Mouse (Mus musculus) forebrain, embryonic 14.5 days (tissue): ENCODE measurements around the gene Gm20388. TPM values are rescaled to one million over a fixed set of nuclear protein-coding genes. Genes with fewer than 3 reads are reported as not detected.

Source experiments
- ATAC-seq: fragments of 200-750 bp; cut with Nextera tagmentation; 2 replicates; pipeline ENCODE4 v1.8.0; 2017; ENCODE audit warnings: mild to moderate bottlenecking, moderate library complexity
- DNase-seq: peaks from one replicate; pipeline ENCODE4 v3.0.0-alpha.2; 2015; ENCODE audit warnings: low spot score
- H3K27ac ChIP-seq: fragments of 300-500 bp; sonication (generic); 2 replicates; pipeline ENCODE4 v1.5.1; 2014; ENCODE audit warnings: low read depth, mild to moderate bottlenecking, control low read depth, low read length, moderate library complexity
- H3K27me3 ChIP-seq: fragments of 300-500 bp; sonication (generic); replicated peaks from 2 replicates; pipeline ENCODE4 v1.6.1; 2014; ENCODE audit warnings: low read length, control low read depth, mixed read lengths; ENCODE audit not compliant: control insufficient read depth, insufficient read depth
- H3K36me3 ChIP-seq: fragments of 300-500 bp; sonication (generic); 2 replicates; pipeline ENCODE4 v1.6.1; 2014; ENCODE audit warnings: low read length, control low read depth; ENCODE audit not compliant: control insufficient read depth, insufficient read depth
- H3K4me1 ChIP-seq: fragments of 300-500 bp; sonication (generic); 2 replicates; pipeline ENCODE4 v1.6.1; 2014; ENCODE audit warnings: antibody characterized with exemption, low read length, control low read depth; ENCODE audit not compliant: control insufficient read depth, insufficient read depth
- H3K4me2 ChIP-seq: fragments of 300-500 bp; sonication (generic); 2 replicates; pipeline ENCODE4 v1.6.1; 2014; ENCODE audit warnings: mild to moderate bottlenecking, control low read depth, low read length
- H3K4me3 ChIP-seq: fragments of 300-500 bp; sonication (generic); 2 replicates; pipeline ENCODE4 v1.5.1; 2014; ENCODE audit warnings: low read depth, low read length, control low read depth
- H3K9ac ChIP-seq: fragments of 300-500 bp; sonication (generic); 2 replicates; pipeline ENCODE4 v1.6.1; 2014; ENCODE audit warnings: mild to moderate bottlenecking, low read length, control low read depth, moderate library complexity
- H3K9me3 ChIP-seq: fragments of 300-500 bp; sonication (generic); replicated peaks from 2 replicates; pipeline ENCODE4 v1.6.1; 2016; ENCODE audit warnings: low read length, control low read depth, mixed read lengths; ENCODE audit not compliant: control insufficient read depth
- WGBS: fragments of 180-500 bp; shearing (Covaris S2); extraction: QIAGEN DNeasy Blood & Tissue Kit; methylation state at CpG from one replicate; pipeline ENCODE4 v1.1.7; 2014; 5-methylcytosine and 5-hydroxymethylcytosine counted together
- polyA plus RNA-seq: library from polyadenylated mRNA; unstranded; fragments of >200 nt; fragmentation: Nextera tagmentation; extraction: Ambion mirVana; gene quantifications from 2 replicates; pipeline ENCODE4 v1.2.1, GENCODE M21; 2014

The Gm20388 gene
- polyA plus RNA-seq, 1 experiment from 2014 or later = 7.4 TPM

DNA sequence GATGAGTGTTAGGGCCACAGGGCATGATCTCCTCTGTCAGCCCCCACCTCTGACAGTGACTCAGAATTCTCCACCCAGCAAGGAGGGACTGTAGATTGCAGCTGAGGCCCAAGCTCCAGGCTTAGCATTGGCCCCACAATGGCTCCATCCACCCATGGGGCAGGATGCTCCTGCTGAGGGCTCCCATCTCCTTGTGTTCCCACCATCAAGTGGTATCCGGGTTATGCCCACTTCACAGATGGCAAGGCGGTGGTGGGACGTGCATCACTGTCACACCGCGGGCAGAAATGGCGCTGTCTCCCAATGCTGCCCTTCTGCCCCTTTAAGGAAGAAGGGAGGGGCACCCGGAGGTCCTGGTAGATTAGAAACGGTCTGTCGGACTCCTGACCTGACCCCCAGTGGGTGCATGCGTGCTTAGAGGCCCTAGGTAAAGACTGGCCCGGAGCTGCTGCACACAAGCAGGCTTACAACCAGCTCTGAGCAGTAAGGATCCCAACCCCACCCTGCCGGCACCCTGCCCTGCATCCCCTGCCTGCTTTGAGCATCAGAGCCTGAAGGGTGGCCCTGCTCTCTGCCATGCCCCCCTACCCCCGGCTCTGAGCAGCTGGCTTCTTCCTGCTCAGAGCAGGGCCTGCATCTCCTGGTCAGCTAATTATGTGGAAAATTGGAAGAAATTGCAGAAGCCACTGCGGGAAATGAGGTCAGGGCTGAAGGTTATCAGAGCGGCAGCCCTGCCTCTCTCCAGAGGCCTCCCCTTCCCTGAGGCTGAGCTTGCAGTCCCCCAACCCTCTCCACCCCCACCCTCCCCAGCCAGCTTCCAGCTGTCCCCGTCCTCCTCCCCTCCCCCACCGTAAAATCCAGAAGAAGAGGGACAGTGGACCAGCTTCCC is 384.6 kb downstream of the Gm20388 start:
- Histone ChIP-seq H3K4me1 (peaks cover 72% of the 10 kb centered on the region), H3K36me3 (no peaks in the 10 kb centered on the region), H3K27ac (peak overlapping the region; percentile 59), H3K4me3 (no peak overlapping the region), H3K4me2 (no peak overlapping the region), H3K9me3 (no peaks in the 10 kb centered on the region), H3K27me3 (no peaks in the 10 kb centered on the region), H3K9ac (peak overlapping the region; percentile 41; the same call in 1 of the 2 replicates)
- WGBS = 32% methylated on average over 16 of the region's 17 CpGs
- DNase-seq (peak; percentile 58), ATAC-seq (no peak)

DNA sequence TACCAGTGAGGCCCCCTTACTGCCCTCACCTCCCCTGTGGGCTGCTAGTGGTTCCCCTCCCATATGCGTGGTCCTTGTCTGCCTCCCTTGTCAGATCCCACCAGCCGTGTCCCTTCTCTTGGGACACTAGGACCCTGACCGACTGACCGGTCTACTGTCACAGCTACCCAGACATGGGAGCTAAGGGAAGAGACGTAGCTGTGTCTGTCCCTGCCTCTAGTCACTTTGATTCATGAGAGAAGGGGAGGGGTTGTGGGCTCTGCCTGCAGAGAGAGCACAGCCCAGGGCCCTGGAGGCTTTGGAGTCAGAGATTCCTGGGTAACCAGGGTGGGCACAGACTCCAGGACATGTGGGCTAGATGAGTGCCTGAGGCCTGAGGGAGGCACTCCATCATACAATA is 386.4 kb downstream of the Gm20388 start:
- peaks cover 69% of the 10 kb centered on the region for H3K4me1 ChIP-seq
- H3K4me3 ChIP-seq = no peak overlapping the region
- no peaks in the 10 kb centered on the region for H3K9me3 ChIP-seq
- no peak overlapping the region for H3K27ac ChIP-seq
- 60% methylated on average over 5 of the region's 5 CpGs for WGBS
- no peak overlapping the region for H3K4me2 ChIP-seq
- H3K9ac ChIP-seq = no peak overlapping the region
- ATAC-seq (no peak), DNase-seq (no peak)
- H3K27me3 ChIP-seq = no peaks in the 10 kb centered on the region
- H3K36me3 ChIP-seq = no peaks in the 10 kb centered on the region

DNA sequence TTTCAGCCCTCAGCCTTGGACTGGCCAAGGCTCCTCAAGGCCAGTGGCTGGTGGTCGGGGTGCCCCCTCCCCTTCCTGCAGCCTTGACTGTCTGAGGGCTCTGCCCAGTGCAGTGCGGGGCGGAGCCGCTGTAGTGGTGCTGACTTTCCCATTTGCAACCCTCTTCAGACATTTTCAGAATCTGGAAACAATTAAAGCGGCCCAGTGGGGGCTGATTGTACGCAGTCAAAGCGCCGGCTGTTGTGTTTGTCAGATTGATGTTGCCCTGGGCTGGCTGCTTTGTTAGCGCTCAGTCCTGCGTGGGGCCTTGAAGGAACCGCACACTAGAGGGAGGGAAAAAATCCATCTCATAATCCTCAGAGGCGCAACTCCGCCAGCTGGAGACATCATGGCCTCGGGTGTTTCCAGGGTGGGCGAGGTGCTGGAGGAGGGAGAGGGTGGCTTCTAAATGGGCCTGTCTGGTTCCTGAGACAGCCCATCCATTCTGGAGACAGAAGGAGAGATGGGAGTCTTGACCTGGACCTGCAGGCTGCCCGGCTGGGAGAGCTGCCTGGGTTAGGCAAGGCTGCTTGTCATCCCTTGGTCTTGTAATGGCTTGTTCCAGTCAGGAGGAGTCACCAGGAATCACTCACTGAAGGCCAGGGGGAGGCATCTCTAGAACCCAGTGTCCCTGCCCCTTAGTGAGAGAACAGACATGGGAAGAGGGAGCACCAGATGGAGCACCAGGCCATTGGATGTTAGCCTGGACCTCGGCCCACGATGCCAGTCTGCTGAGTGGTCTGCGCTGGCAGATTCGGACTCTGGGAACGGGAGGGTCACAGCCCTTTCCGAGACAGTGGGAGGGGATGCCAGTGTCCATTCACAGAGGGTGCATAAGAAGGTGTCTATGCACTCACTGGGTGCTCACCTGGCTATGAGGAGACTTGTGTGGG is 388.2 kb downstream of the Gm20388 start:
- Histone ChIP-seq H3K4me3 (no peak overlapping the region), H3K27ac (peak overlapping the region; percentile 87), H3K36me3 (no peaks in the 10 kb centered on the region), H3K9me3 (no peaks in the 10 kb centered on the region), H3K4me2 (no peak overlapping the region; the same call in 1 of the 2 replicates), H3K27me3 (no peaks in the 10 kb centered on the region), H3K4me1 (peaks cover 59% of the 10 kb centered on the region), H3K9ac (peak overlapping the region; percentile 22; the same call in 1 of the 2 replicates)
- DNase-seq (peak; percentile 78), ATAC-seq (peak; percentile 47)
- WGBS = 28% methylated on average over 22 of the region's 22 CpGs

DNA sequence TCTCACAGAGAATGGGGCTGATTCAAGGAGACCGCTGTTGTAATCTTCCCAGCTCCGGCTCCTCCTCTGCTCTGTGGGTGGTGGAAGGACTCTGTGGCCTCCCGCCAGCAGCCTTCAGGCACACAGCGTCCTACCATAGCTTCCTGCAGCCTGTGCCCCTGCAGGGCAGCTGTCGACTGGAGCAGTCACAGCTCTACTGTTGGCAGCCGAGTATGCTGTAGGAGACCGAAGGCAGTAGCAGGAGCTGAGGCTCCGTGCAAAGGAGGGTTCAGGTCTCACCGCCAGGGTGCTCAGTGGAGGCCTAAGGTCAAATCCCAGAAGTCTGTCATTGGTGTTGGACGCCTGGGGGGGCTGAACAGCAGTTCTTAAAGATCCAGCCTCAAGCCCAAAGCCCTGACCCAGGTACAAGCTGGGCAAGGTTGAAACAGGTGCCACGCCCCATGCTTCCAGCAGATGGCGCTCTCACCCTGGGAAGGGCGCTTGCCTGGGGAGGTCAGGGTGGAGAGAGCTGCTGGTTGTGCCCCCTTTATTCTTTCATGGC is 390.0 kb downstream of the Gm20388 start:
- H3K36me3 ChIP-seq = no peaks in the 10 kb centered on the region
- peak overlapping the region; percentile 9; the same call in 1 of the 2 replicates for H3K4me2 ChIP-seq
- DNase-seq = peak; percentile 78
- 2% methylated on average over 13 of the region's 13 CpGs for WGBS
- no peaks in the 10 kb centered on the region for H3K27me3 ChIP-seq
- H3K9me3 ChIP-seq = no peaks in the 10 kb centered on the region
- no peak overlapping the region for H3K4me3 ChIP-seq
- H3K9ac ChIP-seq = peak overlapping the region; percentile 2
- peak; percentile 58 for ATAC-seq
- peak overlapping the region; percentile 59; the same call in 1 of the 2 replicates for H3K27ac ChIP-seq
- H3K4me1 ChIP-seq = peaks cover 51% of the 10 kb centered on the region

DNA sequence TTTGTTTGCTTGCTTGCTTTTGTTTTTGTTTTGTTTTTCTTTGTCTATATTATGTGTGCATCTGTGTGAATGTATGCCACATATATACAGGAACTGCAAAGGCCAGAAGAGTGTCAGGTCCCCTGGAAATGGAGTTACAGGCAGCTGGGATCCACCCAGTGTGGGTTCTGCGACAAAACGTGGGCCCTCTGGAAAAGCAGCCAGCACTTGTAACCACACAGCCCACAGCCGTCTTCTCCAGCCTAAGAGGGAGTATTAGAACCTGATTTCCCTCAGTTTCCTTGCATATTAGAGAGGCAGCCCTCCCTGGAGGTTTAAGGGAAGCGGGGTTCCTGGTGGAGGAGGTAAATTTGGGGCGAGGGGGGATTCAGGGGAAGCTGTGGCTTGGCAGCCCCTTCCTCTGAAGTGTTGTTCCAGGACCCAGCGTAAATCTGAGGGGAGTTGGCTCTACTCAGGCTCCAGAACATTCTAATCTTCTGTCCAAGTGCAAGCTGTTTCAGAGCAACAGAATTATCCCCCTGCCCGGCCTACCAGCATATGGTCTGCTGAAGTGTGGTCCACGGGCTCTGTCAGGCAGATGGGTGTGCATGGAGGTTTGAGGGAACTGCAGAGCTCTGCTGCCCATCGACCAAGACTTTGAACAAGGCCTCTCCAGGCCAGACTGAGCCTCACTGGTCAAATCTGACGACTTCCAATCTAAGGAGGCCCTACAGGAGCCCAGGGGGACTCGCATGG is 392.5 kb downstream of the Gm20388 start:
- H3K27me3 ChIP-seq = no peaks in the 10 kb centered on the region
- H3K9ac ChIP-seq = peak overlapping the region; percentile 10; the same call in 1 of the 2 replicates

DNA sequence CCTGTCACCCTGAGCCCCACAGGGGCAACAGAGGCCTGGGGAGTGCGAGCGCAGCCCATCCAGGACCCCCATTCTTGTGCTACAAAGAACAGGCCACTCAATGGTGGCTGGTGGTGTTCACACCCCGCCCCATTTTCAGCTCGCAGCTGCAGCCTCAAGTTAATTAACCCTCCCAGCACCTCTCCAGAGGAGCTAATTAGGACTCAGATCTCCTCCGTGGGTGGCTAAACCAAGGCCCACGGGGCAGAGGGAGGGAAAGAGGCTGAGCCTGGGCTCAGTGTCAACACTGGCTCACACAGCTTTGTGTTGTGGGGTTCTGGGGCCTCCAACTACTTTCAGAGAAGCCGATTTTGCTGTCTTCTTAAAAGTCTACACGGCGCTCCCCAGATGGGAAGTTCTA is 393.5 kb downstream of the Gm20388 start:
- peaks cover 54% of the 10 kb centered on the region for H3K4me1 ChIP-seq
- ATAC-seq = peak; percentile 67

More for the DNA sequence above, 392.5 kb downstream of the Gm20388 start:
- H3K4me2 ChIP-seq = no peak overlapping the region
- H3K9me3 ChIP-seq = no peaks in the 10 kb centered on the region
- 57% methylated on average over 11 of the region's 11 CpGs for WGBS
- ATAC-seq = no peak
- no peak for DNase-seq
- peak overlapping the region; percentile 78 for H3K27ac ChIP-seq
- H3K36me3 ChIP-seq = no peaks in the 10 kb centered on the region
- peaks cover 54% of the 10 kb centered on the region for H3K4me1 ChIP-seq
- no peak overlapping the region for H3K4me3 ChIP-seq

DNA sequence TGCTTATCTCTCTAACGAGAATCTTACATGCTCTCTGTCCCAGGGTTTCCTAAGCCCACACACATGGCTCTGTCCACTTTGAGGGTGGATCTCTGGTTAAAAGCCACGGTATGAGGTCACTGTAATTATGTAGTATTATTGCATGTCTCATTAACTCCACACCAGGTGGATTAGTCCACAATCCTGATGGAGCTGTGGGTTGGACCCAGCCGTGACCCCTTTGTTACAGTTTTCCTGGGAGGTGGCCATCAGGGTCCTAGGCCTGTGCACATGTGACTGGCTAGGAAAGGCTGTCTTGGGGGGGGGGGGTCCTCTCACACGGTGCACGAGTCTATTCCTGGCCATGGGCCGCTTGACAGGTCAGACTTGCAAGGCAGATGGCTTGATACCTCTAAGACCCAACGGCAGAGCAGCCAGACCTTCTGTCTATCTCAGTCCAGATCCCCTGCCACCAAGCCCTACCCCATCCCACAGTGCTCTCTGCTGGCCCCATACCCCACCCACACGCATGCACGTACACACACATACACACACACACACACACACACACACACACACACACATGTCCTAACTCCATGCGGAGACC is 395.3 kb downstream of the Gm20388 start:
- no peak for ATAC-seq
- Histone ChIP-seq H3K9ac (no peak overlapping the region), H3K4me2 (no peak overlapping the region), H3K27me3 (no peaks in the 10 kb centered on the region), H3K4me3 (no peak overlapping the region), H3K36me3 (no peaks in the 10 kb centered on the region), H3K27ac (no peak overlapping the region), H3K9me3 (no peaks in the 10 kb centered on the region), H3K4me1 (peaks cover 55% of the 10 kb centered on the region)
- 58% methylated on average over 10 of the region's 10 CpGs for WGBS
- no peak for DNase-seq

More for the DNA sequence above, 393.5 kb downstream of the Gm20388 start:
- no peak overlapping the region for H3K4me2 ChIP-seq
- no peaks in the 10 kb centered on the region for H3K36me3 ChIP-seq
- H3K27me3 ChIP-seq = no peaks in the 10 kb centered on the region
- peak overlapping the region; percentile 2; the same call in 1 of the 2 replicates for H3K9ac ChIP-seq
- peak overlapping the region; percentile 78 for H3K27ac ChIP-seq
- DNase-seq = peak; percentile 93
- 2% methylated on average over 9 of the region's 9 CpGs for WGBS
- no peaks in the 10 kb centered on the region for H3K9me3 ChIP-seq
- H3K4me3 ChIP-seq = no peak overlapping the region

DNA sequence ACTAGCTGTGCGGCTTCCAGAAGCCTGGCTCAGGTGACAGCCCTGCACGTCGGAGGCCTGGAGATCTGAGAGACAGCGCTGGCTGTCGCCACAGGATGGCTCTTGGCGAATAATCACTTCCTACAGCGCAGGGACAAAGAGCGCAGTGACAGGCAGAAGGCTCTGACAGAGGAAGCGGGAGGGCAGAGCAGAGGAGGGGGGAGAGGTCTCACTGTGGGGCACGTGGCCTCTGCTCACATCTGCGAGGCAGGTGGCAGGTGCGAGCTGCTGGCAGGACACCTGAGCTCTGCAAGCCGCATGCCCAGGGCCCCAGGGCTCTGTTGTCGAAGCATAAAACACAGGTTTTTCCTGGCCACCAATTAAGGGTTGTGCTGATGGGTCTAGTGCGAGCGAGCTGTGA is 396.5 kb downstream of the Gm20388 start:
- H3K27me3 ChIP-seq = no peaks in the 10 kb centered on the region
- peak overlapping the region; percentile 29 for H3K9ac ChIP-seq
- WGBS = 5% methylated on average over 16 of the region's 16 CpGs
- peaks cover 53% of the 10 kb centered on the region for H3K4me1 ChIP-seq
- ATAC-seq (peak; percentile 54), DNase-seq (peak; percentile 88)
- no peak overlapping the region for H3K4me3 ChIP-seq
- H3K36me3 ChIP-seq = no peaks in the 10 kb centered on the region
- H3K9me3 ChIP-seq = no peaks in the 10 kb centered on the region
- peak overlapping the region; percentile 84 for H3K27ac ChIP-seq
- H3K4me2 ChIP-seq = 0 out of 2 replicates have a peak overlapping the region, but pooled peaks have one; percentile 4
